In genomic region chr8:87494862-87495261, GRCm38 (mm10) we compare ENCODE assay signal across 20 mouse cellular contexts. TPM values are rescaled to one million over a fixed set of nuclear protein-coding genes. Genes with fewer than 3 reads are reported as not detected.
DNase-seq lines count a peak whose midpoint lies in the region; ATAC-seq and TF ChIP-seq lines count a peak whose summit lies in the region.
"Had no signal": no experiment of that assay in that cellular context is flagged by ENCODE, and none has a peak within 500 bp of the region (broad histone marks: within the 10 kb centered on the region; RNA-seq: fewer than 3 reads in every experiment).

No protein-coding gene starts in this region.

- TF ChIP-seq CTCF in lung, postnatal 0 days (IDR thresholded peaks at IDR 0.05) = peak; percentile 26
- peak; percentile 50 for TF ChIP-seq CTCF in stomach, postnatal 0 days (IDR thresholded peaks at IDR 0.05; ENCODE audit: low read depth)

- no peaks in the 10 kb centered on the region for H3K9me3 ChIP-seq in lung, postnatal 0 days (ENCODE audit: low read length)
- no peaks in the 10 kb centered on the region for H3K9me3 ChIP-seq in stomach, postnatal 0 days (ENCODE audit: control insufficient read depth, low read length)
- H3K9me3 ChIP-seq: kidney, embryonic 15.5 days; liver, embryonic 13.5 days; neural tube, embryonic 13.5 days had no signal

- no peak for ATAC-seq in lung, postnatal 0 days
- ATAC-seq in stomach, postnatal 0 days (ENCODE audit: low FRiP score, low TSS enrichment) = no peak
- ATAC-seq: activated CD4-positive, CD25-positive, alpha-beta regulatory T cell, adult 4 months; Patski had no signal

- no peaks in the 10 kb centered on the region for H3K4me1 ChIP-seq in lung, postnatal 0 days (ENCODE audit: insufficient read depth, low read depth, low read length)
- H3K4me1 ChIP-seq in stomach, postnatal 0 days (replicated peaks; ENCODE audit: control insufficient read depth, insufficient read depth) = no peaks in the 10 kb centered on the region
- H3K4me1 ChIP-seq: kidney, embryonic 15.5 days; liver, embryonic 13.5 days; neural tube, embryonic 13.5 days had no signal

- H3K36me3 ChIP-seq in lung, postnatal 0 days (ENCODE audit: insufficient read depth, low read length) = no peaks in the 10 kb centered on the region
- H3K36me3 ChIP-seq in stomach, postnatal 0 days (ENCODE audit: control insufficient read depth, insufficient read depth, low read length) = no peaks in the 10 kb centered on the region
- H3K36me3 ChIP-seq: kidney, embryonic 15.5 days; liver, embryonic 13.5 days; neural tube, embryonic 13.5 days had no signal

- intact Hi-C loops in heart, postnatal 25 days (cut with DNase I) = loop anchor here (10.0 kb wide), 1 partner anchor 280 kb away; no protein-coding TSS in a partner anchor

- H3K27ac ChIP-seq in lung, postnatal 0 days (ENCODE audit: low read length) = no peak overlapping the region
- H3K27ac ChIP-seq in stomach, postnatal 0 days (replicated peaks) = no peak overlapping the region
- H3K27ac ChIP-seq: kidney, embryonic 15.5 days; liver, embryonic 13.5 days; neural tube, embryonic 13.5 days had no signal

- no peaks in the 10 kb centered on the region for H3K27me3 ChIP-seq in lung, postnatal 0 days (replicated peaks; ENCODE audit: insufficient read depth, low read length)
- no peaks in the 10 kb centered on the region for H3K27me3 ChIP-seq in stomach, postnatal 0 days (ENCODE audit: control insufficient read depth, insufficient read depth, low read length)
- H3K27me3 ChIP-seq: kidney, embryonic 15.5 days; liver, embryonic 13.5 days; neural tube, embryonic 13.5 days; Patski had no signal

- 47% methylated on average over 9 of the region's 9 CpGs for WGBS in lung, postnatal 0 days
- WGBS in stomach, postnatal 0 days = 62% methylated on average over 9 of the region's 9 CpGs

- no peak for TF ChIP-seq EP300 in lung, postnatal 0 days (IDR thresholded peaks at IDR 0.05)
- TF ChIP-seq EP300 in stomach, postnatal 0 days (optimal IDR thresholded peaks at IDR 0.05) = no peak

- H3K4me2 ChIP-seq in lung, postnatal 0 days (replicated peaks; ENCODE audit: low read depth, low read length) = no peak overlapping the region
- H3K4me2 ChIP-seq in stomach, postnatal 0 days (replicated peaks; ENCODE audit: low read depth) = no peak overlapping the region
- H3K4me2 ChIP-seq: kidney, embryonic 15.5 days; liver, embryonic 13.5 days; neural tube, embryonic 13.5 days had no signal

- H3K4me3 ChIP-seq in lung, postnatal 0 days (ENCODE audit: low read depth, low read length) = no peak overlapping the region
- H3K4me3 ChIP-seq in stomach, postnatal 0 days (ENCODE audit: low read depth, low read length) = no peak overlapping the region
- H3K4me3 ChIP-seq: kidney, embryonic 15.5 days; liver, embryonic 13.5 days; neural tube, embryonic 13.5 days had no signal

- H3K9ac ChIP-seq in lung, postnatal 0 days (replicated peaks; ENCODE audit: low read depth) = no peak overlapping the region
- no peak overlapping the region for H3K9ac ChIP-seq in stomach, postnatal 0 days (ENCODE audit: low read length)
- H3K9ac ChIP-seq: kidney, embryonic 15.5 days; liver, embryonic 13.5 days; neural tube, embryonic 13.5 days had no signal

- peak; percentile 41 for DNase-seq in cerebellum, adult 9-11 months
- no peak for DNase-seq in cerebellum, adult 11 months
- DNase-seq in heart, postnatal 4 days = peak; percentile 14
- no peak for DNase-seq in heart, postnatal 25 days (ENCODE audit: low spot score)
- DNase-seq in lung, postnatal 0 days (ENCODE audit: low spot score) = no peak
- DNase-seq in lung, postnatal 25 days (ENCODE audit: low spot score) = no peak
- DNase-seq in stomach, postnatal 0 days (ENCODE audit: low spot score) = no peak
- no peak for DNase-seq in B cell, adult 2 months
- DNase-seq: adrenal gland, postnatal 14 days; liver, embryonic 13.5 days; lung, postnatal 10 days; thymus, postnatal 4 days had no signal

RNA-seq across cellular contexts. Expression of gene Cbln1, which starts 22.5 kb away (rescaled TPM):
- under 1 TPM; 0.14 to 0.17 TPM for total RNA-seq in heart, postnatal 4 days (2021)
- under 1 TPM; 0.52 to 0.87 TPM for total RNA-seq in heart, postnatal 25 days (2021)
- polyA plus RNA-seq in lung, postnatal 0 days (2015; fragmentation: Nextera tagmentation; extraction: Ambion mirVana) = not detected in 2 replicates
- 0.05 and 0.08 TPM in 2 replicates for polyA plus RNA-seq in stomach, postnatal 0 days (2015; fragmentation: Nextera tagmentation; extraction: Ambion mirVana)
- total RNA-seq: gastrocnemius, adult 8-10 months; hematopoietic stem cell, adult 5-6 weeks; megakaryocyte-erythroid progenitor cell, adult 5-6 weeks; monocyte, adult 5-6 weeks had no signal
- polyA plus RNA-seq: kidney, embryonic 15.5 days had no signal

Comparison
In these comparisons a context has a peak if more than half of its experiments do, and no peak if none do; other contexts are left out.
1. DNase-seq: peak in cerebellum, adult 9-11 months (single experiment) and heart, postnatal 4 days (single experiment); none in cerebellum, adult 11 months (single experiment), heart, postnatal 25 days (single experiment), lung, postnatal 0 days (single experiment), lung, postnatal 25 days (single experiment), stomach, postnatal 0 days (single experiment) and B cell, adult 2 months (0 of 2).